Mouse (Mus musculus) limb, embryonic 13.5 days (tissue): ENCODE measurements around the gene Tagln2. TPM values are rescaled to one million over a fixed set of nuclear protein-coding genes. Genes with fewer than 3 reads are reported as not detected.
A peak's percentile ranks its signal among the peaks of the same experiment; 100 is the strongest.

Experiments used
- ATAC-seq: fragments of 200-750 bp; cut with Nextera tagmentation; 2 replicates; pipeline ENCODE4 v1.8.0; 2017; ENCODE audit warnings: low read depth, moderate number of reproducible peaks, moderate TSS enrichment; ENCODE audit not compliant: low FRiP score
- H3K27ac ChIP-seq: fragments of 300-500 bp; sonication (generic); 2 replicates; pipeline ENCODE4 v1.5.1; 2015; ENCODE audit warnings: inconsistent platforms, mild to moderate bottlenecking, moderate library complexity
- H3K27me3 ChIP-seq: fragments of 300-500 bp; sonication (generic); 2 replicates; pipeline ENCODE4 v1.6.1; 2015; ENCODE audit warnings: mild to moderate bottlenecking, inconsistent platforms
- H3K36me3 ChIP-seq: fragments of 300-500 bp; sonication (generic); 2 replicates; pipeline ENCODE4 v1.6.1; 2015; ENCODE audit warnings: inconsistent platforms, mild to moderate bottlenecking, moderate library complexity
- H3K4me1 ChIP-seq: fragments of 300-500 bp; sonication (generic); 2 replicates; pipeline ENCODE4 v1.6.1; 2015; ENCODE audit warnings: inconsistent platforms
- H3K4me2 ChIP-seq: fragments of 300-500 bp; sonication (generic); replicated peaks from 2 replicates; pipeline ENCODE4 v1.6.1; 2015; ENCODE audit warnings: inconsistent platforms, mild to moderate bottlenecking, moderate library complexity
- H3K4me3 ChIP-seq: fragments of 300-500 bp; sonication (generic); 2 replicates; pipeline ENCODE4 v1.5.1; 2015; ENCODE audit warnings: moderate library complexity, mild to moderate bottlenecking, inconsistent platforms
- H3K9ac ChIP-seq: fragments of 300-500 bp; sonication (generic); 2 replicates; pipeline ENCODE4 v1.6.1; 2015; ENCODE audit warnings: mild to moderate bottlenecking, inconsistent platforms
- H3K9me3 ChIP-seq: fragments of 300-500 bp; sonication (generic); 2 replicates; pipeline ENCODE4 v1.6.1; 2016; ENCODE audit warnings: inconsistent platforms
- WGBS: fragments of 180-500 bp; shearing (Covaris S2); methylation state at CpG from one replicate; pipeline ENCODE4 v1.1.7; 2015; 5-methylcytosine and 5-hydroxymethylcytosine counted together
- polyA plus RNA-seq: library from polyadenylated mRNA; unstranded; fragments of >200 nt; fragmentation: Nextera tagmentation; extraction: Ambion mirVana; gene quantifications from 2 replicates; pipeline ENCODE4 v1.2.1, GENCODE M21; 2015

Gene Tagln2
- polyA plus RNA-seq, 1 experiment from 2014 or later = 118 TPM

- ATAC-seq = no peak
- Histone ChIP-seq H3K9ac (no peak overlapping the region), H3K4me2 (no peak overlapping the region), H3K36me3 (no peaks in the 10 kb centered on the region), H3K9me3 (no peaks in the 10 kb centered on the region), H3K27ac (no peak overlapping the region), H3K4me3 (no peak overlapping the region), H3K4me1 (no peaks in the 10 kb centered on the region), H3K27me3 (no peaks in the 10 kb centered on the region)
- WGBS = 81% methylated on average over 16 of the region's 16 CpGs
Observed at GRCm38 (mm10) chr1:172463387-172464333, 36.2 kb upstream of the Tagln2 start.

- H3K4me2 ChIP-seq = no peak overlapping the region
- H3K9me3 ChIP-seq = no peaks in the 10 kb centered on the region
Observed at GRCm38 (mm10) chr1:172468301-172468877, 31.5 kb upstream of the Tagln2 start.

GRCm38 (mm10) chr1:172469373-172469772, 30.5 kb upstream of the Tagln2 start:
- Histone ChIP-seq H3K27ac (no peak overlapping the region), H3K36me3 (no peaks in the 10 kb centered on the region), H3K4me3 (no peak overlapping the region), H3K27me3 (0 out of 2 replicates have a peak, but pooled peaks cover 2% of the 10 kb centered on the region), H3K9me3 (no peaks in the 10 kb centered on the region), H3K4me1 (no peaks in the 10 kb centered on the region), H3K4me2 (no peak overlapping the region), H3K9ac (no peak overlapping the region)
- 84% methylated on average over 5 of the region's 5 CpGs for WGBS
- no peak for ATAC-seq

More at GRCm38 (mm10) chr1:172468301-172468877, 31.5 kb upstream of the Tagln2 start:
- 0 out of 2 replicates have a peak, but pooled peaks cover 2% of the 10 kb centered on the region for H3K27me3 ChIP-seq
- H3K4me1 ChIP-seq = no peaks in the 10 kb centered on the region
- no peaks in the 10 kb centered on the region for H3K36me3 ChIP-seq
- WGBS = 76% methylated on average over 11 of the region's 11 CpGs
- no peak overlapping the region for H3K9ac ChIP-seq
- no peak overlapping the region for H3K27ac ChIP-seq
- no peak overlapping the region for H3K4me3 ChIP-seq
- no peak for ATAC-seq

GRCm38 (mm10) chr1:172469810-172470448, 29.9 kb upstream of the Tagln2 start:
- 75% methylated on average over 8 of the region's 8 CpGs for WGBS
- no peak overlapping the region for H3K4me3 ChIP-seq
- no peak overlapping the region for H3K9ac ChIP-seq
- no peak overlapping the region for H3K27ac ChIP-seq
- H3K27me3 ChIP-seq = 0 out of 2 replicates have a peak, but pooled peaks cover 2% of the 10 kb centered on the region
- no peaks in the 10 kb centered on the region for H3K4me1 ChIP-seq
- H3K4me2 ChIP-seq = no peak overlapping the region
- no peak for ATAC-seq
- H3K9me3 ChIP-seq = no peaks in the 10 kb centered on the region
- no peaks in the 10 kb centered on the region for H3K36me3 ChIP-seq

GRCm38 (mm10) chr1:172472909-172473308, 26.9 kb upstream of the Tagln2 start:
- Histone ChIP-seq H3K9ac (no peak overlapping the region), H3K36me3 (no peaks in the 10 kb centered on the region), H3K27me3 (0 out of 2 replicates have a peak, but pooled peaks cover 2% of the 10 kb centered on the region), H3K9me3 (no peaks in the 10 kb centered on the region), H3K4me3 (no peak overlapping the region), H3K27ac (no peak overlapping the region), H3K4me2 (no peak overlapping the region), H3K4me1 (no peaks in the 10 kb centered on the region)
- ATAC-seq = no peak

- 0 out of 2 replicates have a peak, but pooled peaks cover 2% of the 10 kb centered on the region for H3K27me3 ChIP-seq
- no peak overlapping the region for H3K27ac ChIP-seq
- H3K4me2 ChIP-seq = no peak overlapping the region
- WGBS = 82% methylated on average over 3 of the region's 3 CpGs
- H3K36me3 ChIP-seq = no peaks in the 10 kb centered on the region
- no peaks in the 10 kb centered on the region for H3K9me3 ChIP-seq
- no peak for ATAC-seq
- no peak overlapping the region for H3K4me3 ChIP-seq
- H3K4me1 ChIP-seq = no peaks in the 10 kb centered on the region
- H3K9ac ChIP-seq = no peak overlapping the region
Observed at GRCm38 (mm10) chr1:172474196-172474595, 25.7 kb upstream of the Tagln2 start.

- no peak within 1 kb of the TSS for H3K27ac ChIP-seq
- H3K9me3 ChIP-seq = no peaks in the 10 kb centered on the region
- H3K36me3 ChIP-seq = no peaks in the 10 kb centered on the region
- H3K4me1 ChIP-seq = no peaks in the 10 kb centered on the region
- WGBS = 72% methylated on average over 7 of the region's 7 CpGs
- no peaks in the 10 kb centered on the region for H3K27me3 ChIP-seq
- H3K4me3 ChIP-seq = no peak within 1 kb of the TSS
- no peak within 1 kb of the TSS for H3K4me2 ChIP-seq
- H3K9ac ChIP-seq = no peak within 1 kb of the TSS
- 0 out of 2 replicates have a peak, but pooled peaks have one; percentile 40 for ATAC-seq
Observed at GRCm38 (mm10) chr1:172475054-172475741, 24.6 kb upstream of the Tagln2 start, which contains the start of gene Slamf9. Slamf9 (plus strand) TSS chr1:172475358.

GRCm38 (mm10) chr1:172478020-172478419, 21.8 kb upstream of the Tagln2 start:
- no peaks in the 10 kb centered on the region for H3K27me3 ChIP-seq
- H3K4me1 ChIP-seq = peaks cover 6% of the 10 kb centered on the region
- 75% methylated on average over 5 of the region's 5 CpGs for WGBS
- ATAC-seq = no peak
- no peak overlapping the region for H3K4me3 ChIP-seq
- no peaks in the 10 kb centered on the region for H3K36me3 ChIP-seq
- H3K4me2 ChIP-seq = no peak overlapping the region
- no peaks in the 10 kb centered on the region for H3K9me3 ChIP-seq
- no peak overlapping the region for H3K9ac ChIP-seq
- no peak overlapping the region for H3K27ac ChIP-seq

GRCm38 (mm10) chr1:172480376-172480775, 19.5 kb upstream of the Tagln2 start:
- Histone ChIP-seq H3K36me3 (peaks cover 12% of the 10 kb centered on the region), H3K4me2 (no peak overlapping the region), H3K27me3 (no peaks in the 10 kb centered on the region), H3K9ac (no peak overlapping the region), H3K4me1 (peaks cover 29% of the 10 kb centered on the region), H3K4me3 (no peak overlapping the region), H3K9me3 (no peaks in the 10 kb centered on the region), H3K27ac (no peak overlapping the region)
- WGBS = 88% methylated on average over 4 of the region's 4 CpGs
- no peak for ATAC-seq

GRCm38 (mm10) chr1:172481111-172481510, 18.7 kb upstream of the Tagln2 start:
- WGBS = 17% methylated on average over 13 of the region's 13 CpGs
- no peaks in the 10 kb centered on the region for H3K27me3 ChIP-seq
- ATAC-seq = no peak
- H3K9ac ChIP-seq = peak overlapping the region; percentile 54
- H3K9me3 ChIP-seq = no peaks in the 10 kb centered on the region
- H3K27ac ChIP-seq = no peak overlapping the region
- H3K4me3 ChIP-seq = peak overlapping the region; percentile 65
- peaks cover 36% of the 10 kb centered on the region for H3K4me1 ChIP-seq
- peak overlapping the region; percentile 72 for H3K4me2 ChIP-seq
- H3K36me3 ChIP-seq = peaks cover 13% of the 10 kb centered on the region

GRCm38 (mm10) chr1:172481540-172482280, 18.1 kb upstream of the Tagln2 start, which contains the start of gene Igsf9:
Igsf9 (plus strand) TSS chr1:172481788.
- Histone ChIP-seq H3K9me3 (no peaks in the 10 kb centered on the region), H3K36me3 (peaks cover 13% of the 10 kb centered on the region), H3K9ac (peak within 1 kb of the TSS; percentile 71), H3K27me3 (no peaks in the 10 kb centered on the region), H3K4me1 (peaks cover 42% of the 10 kb centered on the region), H3K4me3 (peak within 1 kb of the TSS; percentile 65), H3K27ac (no peak within 1 kb of the TSS), H3K4me2 (peak within 1 kb of the TSS; percentile 72)
- peak; percentile 96 for ATAC-seq
- WGBS = under 1% methylated on average over 38 of the region's 38 CpGs
